Mouse (Mus musculus) frontal cortex, adult 2 months (tissue): Measurements from ENCODE around the gene 1190007I07Rik. TPM values are rescaled to one million over a fixed set of nuclear protein-coding genes. Genes with fewer than 3 reads are reported as not detected.
"Not testable (repeated sequence)": the region's sequence is repeated elsewhere in the genome, so short reads cannot be mapped to it uniquely, and the experiment has no call there.

Source experiments
- DNase-seq, 2 experiments: peaks; one replicate each; pipeline ENCODE4 v3.0.0; 2022; ENCODE audit warnings: low spot score in 1 of 2; ENCODE audit errors: extremely low spot score in 1 of 2
- polyA plus RNA-seq: library from polyadenylated mRNA; depleted of rRNA; stranded (reverse); fragments of >200 nt; gene quantifications from 2 replicates; pipeline ENCODE4 v1.2.3, GENCODE M21; 2012; rRNA removed

Gene 1190007I07Rik
- polyA plus RNA-seq, 1 experiment, result 34.4 TPM

- peak; percentile 71 to 90 for DNase-seq
These were observed 6.7 kb upstream of the 1190007I07Rik start, which contains the start of gene Tdg for GRCm38 (mm10) chr10:82629586-82630255. Gene Tdg, plus strand, starts transcription at chr10:82629828.

- DNase-seq, result no peak
These were observed 6.1 kb upstream of the 1190007I07Rik start for GRCm38 (mm10) chr10:82629111-82629585.

GRCm38 (mm10) chr10:82623553-82623932 lies 515 bp upstream of the 1190007I07Rik start:
- DNase-seq, result not testable (repeated sequence)

GRCm38 (mm10) chr10:82622235-82622634 lies 793 bp downstream of the 1190007I07Rik start:
- DNase-seq, result no peak

GRCm38 (mm10) chr10:82594421-82594820 lies 28.6 kb downstream of the 1190007I07Rik start:
- DNase-seq, result not testable (repeated sequence)

GRCm38 (mm10) chr10:82589673-82590072 lies 33.4 kb downstream of the 1190007I07Rik start:
- not testable (repeated sequence) for DNase-seq

- DNase-seq, result not testable (repeated sequence)
These were observed 51.9 kb downstream of the 1190007I07Rik start for GRCm38 (mm10) chr10:82571091-82571490.

Other genes with a start within 250 kb of the 1190007I07Rik start
- not detected in 2 replicates for gene Gm1553, start 130.6 kb downstream of the 1190007I07Rik start, polyA plus RNA-seq
- gene Tdg, start 6.6 kb upstream of the 1190007I07Rik start, polyA plus RNA-seq, result 59.9 and 61.2 TPM in 2 replicates
- gene Glt8d2, start 67.4 kb upstream of the 1190007I07Rik start, polyA plus RNA-seq, result 11.0 and 11.3 TPM in 2 replicates
- gene Hcfc2, start 72.9 kb upstream of the 1190007I07Rik start, polyA plus RNA-seq, result 26.4 and 27.3 TPM in 2 replicates
- 49.0 and 61.6 TPM in 2 replicates for gene Nfyb, start 140.9 kb upstream of the 1190007I07Rik start, polyA plus RNA-seq
- gene Txnrd1, start 210.7 kb upstream of the 1190007I07Rik start, polyA plus RNA-seq, result 47.5 and 51.4 TPM in 2 replicates
- gene Eid3, start 243.4 kb upstream of the 1190007I07Rik start, polyA plus RNA-seq, result 0.42 and 0.69 TPM in 2 replicates